Mouse (Mus musculus) thymus, postnatal 0 days (tissue): ENCODE measurements around the gene Cyp46a1. TPM values are rescaled to one million over a fixed set of nuclear protein-coding genes. Genes with fewer than 3 reads are reported as not detected.

ENCODE experiments used
- DNase-seq: peaks from one replicate; pipeline ENCODE4 v3.0.0-alpha.2; 2015; ENCODE audit warnings: low spot score
- polyA plus RNA-seq: library from polyadenylated mRNA; unstranded; fragments of >200 nt; fragmentation: Nextera tagmentation; extraction: Ambion mirVana; gene quantifications from 2 replicates; pipeline ENCODE4 v1.2.1, GENCODE M21; 2015

The Cyp46a1 gene
- polyA plus RNA-seq, 1 experiment from 2014 or later, result 0.36 TPM

DNA sequence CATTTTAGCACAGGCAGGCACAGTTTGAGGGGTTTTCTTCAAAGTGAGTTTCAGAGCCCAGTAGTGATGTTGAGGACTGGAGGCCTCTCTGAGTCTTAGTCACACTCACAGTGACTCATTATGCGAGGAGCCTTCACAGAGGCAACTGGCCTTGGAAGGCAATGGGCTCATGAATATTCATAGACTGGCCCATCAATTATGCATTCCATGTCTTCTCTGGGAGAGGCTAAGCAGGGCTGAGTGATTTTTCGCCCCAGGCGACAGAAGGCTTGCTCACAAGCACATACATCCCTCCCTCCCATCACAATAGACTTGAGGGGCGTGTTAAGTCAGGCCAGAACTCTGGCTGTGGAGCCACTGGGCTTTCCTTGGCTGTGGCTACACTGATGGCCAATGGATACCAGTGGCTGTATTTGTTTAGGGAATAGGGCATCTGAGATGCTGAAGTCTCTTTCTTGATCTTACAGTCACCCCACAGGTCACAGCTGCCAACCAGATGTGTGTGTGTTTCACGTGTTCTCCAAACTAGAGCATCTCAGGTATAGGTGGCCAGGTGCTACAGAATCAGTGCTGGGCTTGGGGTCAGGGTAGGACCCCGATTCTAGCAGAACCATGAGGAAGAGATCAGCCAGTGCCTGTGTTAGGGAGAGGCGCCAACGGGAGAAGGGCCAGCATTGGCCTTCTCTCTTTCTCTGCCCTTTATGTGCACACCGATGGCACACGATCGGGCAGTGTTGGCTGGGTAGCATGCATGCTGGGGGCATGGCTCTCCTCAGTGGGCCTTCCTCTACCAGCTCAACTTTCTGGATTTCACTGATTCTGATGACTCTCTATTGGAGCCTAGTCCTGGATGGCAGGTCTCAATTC is 62.1 kb downstream of the Cyp46a1 start:
- DNase-seq, result no peak

- DNase-seq, result no peak
Observed at GRCm38 (mm10) chr12:108398681-108399080, 64.5 kb downstream of the Cyp46a1 start.

- DNase-seq, result no peak
Observed at GRCm38 (mm10) chr12:108399191-108399590, 65.0 kb downstream of the Cyp46a1 start.

GRCm38 (mm10) chr12:108400951-108401350 is 66.8 kb downstream of the Cyp46a1 start:
- DNase-seq, result no peak

DNA sequence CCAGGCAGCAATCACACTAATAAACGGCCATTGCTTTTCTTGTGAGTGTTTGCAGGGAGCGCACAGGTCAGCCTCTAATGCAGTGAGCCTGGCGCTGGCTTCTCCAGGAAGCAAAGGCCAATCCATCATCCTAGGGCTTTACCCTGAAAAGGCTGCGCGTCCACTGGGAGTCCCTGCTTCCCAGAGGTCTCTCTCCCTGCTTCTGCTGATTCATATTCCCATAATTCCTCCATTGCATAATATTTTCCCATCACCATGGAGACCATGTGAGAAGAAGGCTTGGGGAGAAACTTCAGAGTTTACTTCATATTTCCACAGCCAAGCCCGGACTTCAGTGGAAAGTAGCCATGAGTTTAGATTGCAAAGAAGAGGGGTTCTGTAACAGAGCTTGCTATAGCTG is 69.8 kb downstream of the Cyp46a1 start:
- no peak for DNase-seq

DNA sequence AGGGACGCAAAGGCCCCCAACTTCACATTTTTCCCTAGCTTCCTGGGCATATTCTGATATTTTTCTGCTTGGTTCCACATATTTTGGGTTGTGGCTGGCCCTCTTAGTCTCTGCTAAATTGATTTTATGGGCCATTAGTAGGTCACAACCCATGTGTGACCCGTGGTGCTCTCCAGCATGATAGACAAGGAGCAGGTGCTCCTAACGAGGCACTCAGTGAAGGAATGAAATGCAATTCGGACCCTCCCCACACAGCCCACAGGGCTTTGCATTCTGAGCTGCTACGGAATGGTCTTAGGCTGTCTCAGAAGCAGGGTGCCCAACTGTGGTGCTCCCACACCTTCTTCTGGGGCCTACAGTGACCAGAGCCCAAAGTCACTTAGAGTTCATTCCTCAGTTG is 74.9 kb downstream of the Cyp46a1 start:
- no peak for DNase-seq

GRCm38 (mm10) chr12:108410416-108411208 is 76.4 kb downstream of the Cyp46a1 start:
- DNase-seq, result no peak

Other genes starting within 250 kb of the Cyp46a1 start
- 82.6 and 83.6 TPM in 2 replicates for gene Setd3, start 155.1 kb upstream of the Cyp46a1 start, polyA plus RNA-seq
- gene Ccnk, start 154.8 kb upstream of the Cyp46a1 start, polyA plus RNA-seq, result 4.0 and 4.7 TPM in 2 replicates
- 11.3 and 13.6 TPM in 2 replicates for gene Ccdc85c, start 59.0 kb upstream of the Cyp46a1 start, polyA plus RNA-seq
- 0.05 TPM in 2 replicates for gene Hhipl1, start 28.1 kb upstream of the Cyp46a1 start, polyA plus RNA-seq
- 3.7 and 3.9 TPM in 2 replicates for gene Eml1, start 36.6 kb downstream of the Cyp46a1 start, polyA plus RNA-seq
- 69.7 and 73.8 TPM in 2 replicates for gene Evl, start 220.3 kb downstream of the Cyp46a1 start, polyA plus RNA-seq